ENCODE assay signal across 23 mouse cellular contexts in genomic region chr11:16299492-16299891, GRCm38 (mm10). TPM values are rescaled to one million over a fixed set of nuclear protein-coding genes. Genes with fewer than 3 reads are reported as not detected.
DNase-seq lines count a peak whose midpoint lies in the region; ATAC-seq lines count a peak whose summit lies in the region.
"Had no signal": no experiment of that assay in that cellular context is flagged by ENCODE, and none has a peak within 500 bp of the region (broad histone marks: within the 10 kb centered on the region; RNA-seq: fewer than 3 reads in every experiment).

No protein-coding gene starts in this region.

- H3K36me3 ChIP-seq in neural tube, embryonic 11.5 days (ENCODE audit: control insufficient read depth, insufficient read depth, low read length), result no peaks in the 10 kb centered on the region
- H3K36me3 ChIP-seq in neural tube, embryonic 15.5 days, result no peaks in the 10 kb centered on the region
- no peaks in the 10 kb centered on the region for H3K36me3 ChIP-seq in hindbrain, embryonic 13.5 days
- no peaks in the 10 kb centered on the region for H3K36me3 ChIP-seq in midbrain, embryonic 16.5 days (ENCODE audit: control insufficient read depth, insufficient read depth, low read length)
- H3K36me3 ChIP-seq: intestine, embryonic 15.5 days; limb, embryonic 13.5 days; liver, embryonic 13.5 days had no signal

- peak; percentile 4 for DNase-seq in embryo, embryonic 10 days (ENCODE audit: low spot score)
- no peak for DNase-seq in embryo, embryonic 10.5 days (ENCODE audit: low spot score)
- peak; percentile 20 for DNase-seq in neural tube, embryonic 11.5 days (ENCODE audit: low spot score)
- DNase-seq in layer of hippocampus, adult 9-10 months (ENCODE audit: low spot score), result no peak
- DNase-seq in urinary bladder, postnatal 14 days (ENCODE audit: low spot score), result no peak
- DNase-seq: adrenal gland, adult 2 months; cerebellum, postnatal 14 days; gastrocnemius, postnatal 14 days; heart, adult 2 months; heart, postnatal 36 days; kidney, adult 9 months; kidney, postnatal 4 days; liver, embryonic 13.5 days; lung, embryonic 14.5 days; lung, postnatal 36 days; spleen, adult 18-20 months; thymus, adult 18-20 months; thymus, postnatal 4 days had no signal

- H3K4me2 ChIP-seq in neural tube, embryonic 11.5 days (ENCODE audit: low read depth), result no peak overlapping the region
- H3K4me2 ChIP-seq in neural tube, embryonic 15.5 days, result no peak overlapping the region
- no peak overlapping the region for H3K4me2 ChIP-seq in hindbrain, embryonic 13.5 days
- no peak overlapping the region for H3K4me2 ChIP-seq in midbrain, embryonic 16.5 days (ENCODE audit: low read length)
- H3K4me2 ChIP-seq: intestine, embryonic 15.5 days; limb, embryonic 13.5 days; liver, embryonic 13.5 days; lung, embryonic 14.5 days had no signal

- no peaks in the 10 kb centered on the region for H3K27me3 ChIP-seq in neural tube, embryonic 11.5 days (ENCODE audit: control insufficient read depth, insufficient read depth, low read length)
- no peaks in the 10 kb centered on the region for H3K27me3 ChIP-seq in neural tube, embryonic 15.5 days (replicated peaks)
- no peaks in the 10 kb centered on the region for H3K27me3 ChIP-seq in hindbrain, embryonic 13.5 days
- no peaks in the 10 kb centered on the region for H3K27me3 ChIP-seq in midbrain, embryonic 16.5 days (ENCODE audit: control insufficient read depth, insufficient read depth, low read depth, low read length)
- H3K27me3 ChIP-seq: intestine, embryonic 15.5 days; limb, embryonic 13.5 days; liver, embryonic 13.5 days had no signal

- no peaks in the 10 kb centered on the region for H3K9me3 ChIP-seq in neural tube, embryonic 11.5 days (ENCODE audit: control insufficient read depth, low read length)
- no peaks in the 10 kb centered on the region for H3K9me3 ChIP-seq in neural tube, embryonic 15.5 days (replicated peaks)
- H3K9me3 ChIP-seq in hindbrain, embryonic 13.5 days, result no peaks in the 10 kb centered on the region
- no peaks in the 10 kb centered on the region for H3K9me3 ChIP-seq in midbrain, embryonic 16.5 days (replicated peaks; ENCODE audit: control insufficient read depth, low read length, poor library complexity, severe bottlenecking)
- H3K9me3 ChIP-seq: intestine, embryonic 15.5 days; limb, embryonic 13.5 days; liver, embryonic 13.5 days had no signal

- no peak overlapping the region for H3K4me3 ChIP-seq in neural tube, embryonic 11.5 days (ENCODE audit: low read depth, low read length)
- no peak overlapping the region for H3K4me3 ChIP-seq in neural tube, embryonic 15.5 days (replicated peaks)
- no peak overlapping the region for H3K4me3 ChIP-seq in hindbrain, embryonic 13.5 days
- H3K4me3 ChIP-seq in midbrain, embryonic 16.5 days (ENCODE audit: low read depth, low read length), result no peak overlapping the region
- H3K4me3 ChIP-seq: heart, adult 2 months; intestine, embryonic 15.5 days; limb, embryonic 13.5 days; liver, embryonic 13.5 days had no signal

- ATAC-seq in neural tube, embryonic 11.5 days (ENCODE audit: insufficient read depth, low FRiP score, low TSS enrichment), result no peak
- no peak for ATAC-seq in neural tube, embryonic 15.5 days (ENCODE audit: low FRiP score)
- peak; percentile 79 for ATAC-seq in hindbrain, embryonic 13.5 days (ENCODE audit: low FRiP score)
- ATAC-seq in midbrain, embryonic 16.5 days, result peak; percentile 82
- ATAC-seq: intestine, embryonic 15.5 days had no signal

- H3K27ac ChIP-seq in neural tube, embryonic 11.5 days (ENCODE audit: low read depth, low read length), result no peak overlapping the region
- H3K27ac ChIP-seq in neural tube, embryonic 15.5 days (replicated peaks), result no peak overlapping the region
- 0 out of 2 replicates have a peak overlapping the region, but pooled peaks have one; percentile 45 for H3K27ac ChIP-seq in hindbrain, embryonic 13.5 days
- H3K27ac ChIP-seq in midbrain, embryonic 16.5 days (ENCODE audit: low read length), result no peak overlapping the region; the same call in 1 of the 2 replicates
- H3K27ac ChIP-seq: heart, adult 2 months; intestine, embryonic 15.5 days; limb, embryonic 13.5 days; liver, embryonic 13.5 days had no signal

- no peaks in the 10 kb centered on the region for H3K4me1 ChIP-seq in neural tube, embryonic 11.5 days (ENCODE audit: control insufficient read depth, insufficient read depth, low read length)
- peaks cover 7% of the 10 kb centered on the region for H3K4me1 ChIP-seq in neural tube, embryonic 15.5 days
- peaks cover 13% of the 10 kb centered on the region for H3K4me1 ChIP-seq in hindbrain, embryonic 13.5 days (replicated peaks)
- peaks cover 7% of the 10 kb centered on the region for H3K4me1 ChIP-seq in midbrain, embryonic 16.5 days (ENCODE audit: control insufficient read depth, insufficient read depth, low read length)
- H3K4me1 ChIP-seq: intestine, embryonic 15.5 days; limb, embryonic 13.5 days; liver, embryonic 13.5 days had no signal

- WGBS in neural tube, embryonic 11.5 days, result 73% methylated on average over 1 of the region's 1 CpGs
- WGBS in neural tube, embryonic 15.5 days, result 51% methylated on average over 1 of the region's 1 CpGs
- WGBS in hindbrain, embryonic 13.5 days, result 53% methylated on average over 1 of the region's 1 CpGs
- 47% methylated on average over 1 of the region's 1 CpGs for WGBS in midbrain, embryonic 16.5 days

- H3K9ac ChIP-seq in neural tube, embryonic 11.5 days (ENCODE audit: low read length), result no peak overlapping the region
- no peak overlapping the region for H3K9ac ChIP-seq in neural tube, embryonic 15.5 days (replicated peaks)
- H3K9ac ChIP-seq in hindbrain, embryonic 13.5 days, result no peak overlapping the region
- H3K9ac ChIP-seq in midbrain, embryonic 16.5 days (ENCODE audit: low read depth, low read length), result no peak overlapping the region
- H3K9ac ChIP-seq: intestine, embryonic 15.5 days; limb, embryonic 13.5 days; liver, embryonic 13.5 days; lung, embryonic 14.5 days had no signal

RNA-seq across cellular contexts. Expression of gene Vstm2a, which starts 42.0 kb away (rescaled TPM):
- 5.8 and 8.7 TPM in 2 replicates for polyA plus RNA-seq in neural tube, embryonic 11.5 days (2014; fragmentation: Nextera tagmentation; extraction: Ambion mirVana)
- 74.5 and 89.8 TPM in 2 replicates for polyA plus RNA-seq in neural tube, embryonic 15.5 days (2015; fragmentation: Nextera tagmentation; extraction: Ambion mirVana)
- polyA plus RNA-seq in hindbrain, embryonic 13.5 days (2015; fragmentation: Nextera tagmentation; extraction: Ambion mirVana), result 46.3 and 53.0 TPM in 2 replicates
- 79.8 and 95.0 TPM in 2 replicates for polyA plus RNA-seq in midbrain, embryonic 16.5 days (2015; fragmentation: Nextera tagmentation; extraction: Ambion mirVana)
- polyA plus RNA-seq: adrenal gland, adult 2 months; heart, adult 2 months; lung, embryonic 14.5 days had no signal

Comparison
In these comparisons a context has a peak if more than half of its experiments do, and no peak if none do; other contexts are left out.
1. DNase-seq: peak in embryo, embryonic 10 days (single experiment) and neural tube, embryonic 11.5 days (single experiment); none in embryo, embryonic 10.5 days (single experiment), layer of hippocampus, adult 9-10 months (single experiment) and urinary bladder, postnatal 14 days (single experiment).
2. ATAC-seq: peak in hindbrain, embryonic 13.5 days (single experiment) and midbrain, embryonic 16.5 days (single experiment); none in neural tube, embryonic 11.5 days (single experiment) and neural tube, embryonic 15.5 days (single experiment).